Mouse (Mus musculus): ENCODE measurements around the gene Kif2a.
A peak's percentile ranks its signal among the peaks of the same experiment; 100 is the strongest.
"Not testable (repeated sequence)": the region's sequence is repeated elsewhere in the genome, so short reads cannot be mapped to it uniquely, and the experiment has no call there.

Gene Kif2a

GRCm38 (mm10) chr13:107022266-107023171 lies 593 bp upstream of the Kif2a start:
- peak; percentile 81 for DNase-seq (ENCODE audit: extremely low read depth, insufficient read length, low spot score)

DNA sequence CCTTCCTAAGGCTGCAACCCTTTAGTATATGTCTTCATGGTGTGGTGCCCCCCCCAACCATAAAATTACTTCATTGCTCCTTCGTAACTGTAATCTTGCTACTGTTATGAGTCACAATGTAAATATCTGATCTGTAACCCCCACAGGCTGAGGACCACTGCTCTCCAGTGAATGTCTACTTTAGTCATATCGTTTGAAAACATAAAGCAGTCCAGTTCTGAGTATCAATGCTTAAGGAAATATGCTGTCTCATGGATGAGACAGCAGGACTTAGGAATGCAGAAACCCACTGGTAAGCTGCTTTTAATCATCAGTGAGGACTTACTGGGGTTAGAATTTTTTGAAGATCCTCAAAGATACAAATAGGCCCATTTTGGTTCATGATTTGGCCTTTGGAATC lies 2.5 kb downstream of the Kif2a start:
- DNase-seq (ENCODE audit: extremely low read depth, insufficient read length, low spot score) = no peak

GRCm38 (mm10) chr13:107013926-107014325 lies 8.0 kb downstream of the Kif2a start:
- DNase-seq (ENCODE audit: extremely low read depth, insufficient read length, low spot score) = no peak

DNA sequence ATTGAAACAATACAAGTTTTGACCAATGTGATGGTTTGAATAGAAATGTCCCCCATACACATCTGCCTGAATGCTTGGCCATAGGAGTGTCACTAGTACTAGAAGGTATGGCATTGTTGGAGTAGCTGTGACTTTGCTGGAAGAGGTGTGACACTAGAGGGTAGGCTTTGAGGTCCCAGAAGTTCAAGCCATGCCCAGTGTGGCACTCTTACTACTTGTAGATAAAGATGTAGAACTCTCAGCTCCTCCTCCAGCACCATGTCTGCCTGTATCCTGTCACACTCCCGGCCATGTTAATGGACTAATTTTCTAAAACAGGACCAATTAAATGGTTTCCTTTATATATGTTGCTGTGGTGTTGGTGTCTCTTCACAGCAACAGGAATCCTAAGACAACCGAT lies 10.3 kb downstream of the Kif2a start:
- DNase-seq (ENCODE audit: extremely low read depth, insufficient read length, low spot score) = no peak

DNA sequence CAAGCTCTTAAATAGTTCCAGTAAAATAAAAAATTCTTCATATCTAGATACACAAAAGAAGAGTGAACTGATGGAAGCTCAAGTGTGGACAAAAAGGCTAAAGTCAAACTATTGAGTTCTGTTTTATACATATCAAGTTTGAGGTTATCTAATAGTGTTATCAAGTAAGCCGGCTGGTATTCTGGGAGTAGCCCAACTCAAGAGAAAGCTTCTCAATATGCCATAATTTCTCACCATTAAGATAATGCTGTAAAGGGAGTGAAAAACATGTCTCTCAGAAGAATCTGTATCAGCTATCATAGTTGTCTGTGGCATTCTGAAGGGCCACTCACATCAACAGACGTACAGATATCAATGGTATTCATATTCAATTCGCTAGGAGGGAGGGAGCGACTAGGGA lies 13.8 kb downstream of the Kif2a start:
- DNase-seq (ENCODE audit: extremely low read depth, insufficient read length, low spot score) = no peak

- peak; percentile 23 for DNase-seq (ENCODE audit: extremely low read depth, insufficient read length, low spot score)
Observed at GRCm38 (mm10) chr13:107003211-107003610, 18.7 kb downstream of the Kif2a start.

DNA sequence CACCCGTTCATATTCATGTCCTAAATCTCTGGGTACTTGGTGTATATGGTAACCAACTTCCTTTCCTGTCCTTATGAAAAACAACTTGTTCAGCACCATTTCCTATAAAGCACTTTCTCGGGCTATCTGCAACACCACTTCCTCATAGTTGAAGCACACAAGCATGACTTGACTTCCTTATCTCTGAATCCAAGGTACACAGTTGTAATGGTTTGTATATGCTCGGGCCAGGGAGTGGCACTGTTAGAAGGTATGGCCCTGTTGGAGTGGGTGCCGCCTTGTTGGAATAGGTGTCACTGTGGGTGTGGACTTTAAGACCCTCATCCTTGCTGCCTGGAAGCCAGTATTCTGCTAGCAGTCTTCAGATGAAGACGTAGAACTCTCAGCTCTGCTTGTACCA lies 23.3 kb downstream of the Kif2a start:
- DNase-seq (ENCODE audit: extremely low read depth, insufficient read length, low spot score) = no peak

GRCm38 (mm10) chr13:106998026-106998425 lies 23.9 kb downstream of the Kif2a start:
- DNase-seq (ENCODE audit: extremely low read depth, insufficient read length, low spot score) = no peak

DNA sequence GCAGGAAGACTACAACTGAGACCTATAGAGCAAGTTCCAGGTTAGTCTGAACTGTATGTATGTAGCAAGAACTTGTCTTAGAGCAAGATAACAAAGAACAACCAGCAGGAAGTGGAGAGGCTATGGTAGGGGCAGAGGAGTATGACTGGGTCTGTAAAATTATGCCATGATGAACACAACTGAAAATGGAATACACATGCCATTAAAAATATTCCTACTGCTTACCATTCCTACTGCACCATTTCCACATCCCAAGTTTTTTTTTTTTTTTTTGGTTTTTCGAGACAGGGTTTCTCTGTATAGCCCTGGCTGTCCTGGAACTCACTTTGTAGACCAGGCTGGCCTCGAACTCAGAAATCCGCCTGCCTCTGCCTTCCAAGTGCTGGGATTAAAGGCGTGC lies 24.4 kb downstream of the Kif2a start:
- not testable (repeated sequence) for DNase-seq (ENCODE audit: extremely low read depth, insufficient read length, low spot score)

GRCm38 (mm10) chr13:106996891-106997290 lies 25.0 kb downstream of the Kif2a start:
- DNase-seq (ENCODE audit: extremely low read depth, insufficient read length, low spot score) = no peak

DNA sequence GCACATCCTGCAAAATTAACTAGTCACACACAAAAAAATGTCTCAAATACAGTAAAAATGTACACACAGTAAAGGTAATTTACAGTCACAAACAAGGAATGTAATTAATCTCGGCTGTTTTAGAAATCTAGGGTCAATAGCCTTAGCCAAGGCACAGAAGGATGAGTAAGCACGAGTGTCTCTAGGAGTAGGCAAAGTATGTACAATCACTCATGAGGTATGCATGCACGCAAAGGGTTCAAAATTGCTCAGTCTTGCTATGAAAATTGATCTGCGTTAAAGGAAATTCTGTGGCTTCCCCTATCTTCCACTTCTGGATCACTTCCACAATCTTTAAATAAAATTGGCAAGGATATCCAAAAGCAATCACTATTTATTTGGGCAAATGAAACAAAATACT lies 60.4 kb downstream of the Kif2a start:
- DNase-seq (ENCODE audit: extremely low read depth, insufficient read length, low spot score) = no peak

GRCm38 (mm10) chr13:106960557-106960956 lies 61.4 kb downstream of the Kif2a start:
- no peak for DNase-seq (ENCODE audit: extremely low read depth, insufficient read length, low spot score)

DNA sequence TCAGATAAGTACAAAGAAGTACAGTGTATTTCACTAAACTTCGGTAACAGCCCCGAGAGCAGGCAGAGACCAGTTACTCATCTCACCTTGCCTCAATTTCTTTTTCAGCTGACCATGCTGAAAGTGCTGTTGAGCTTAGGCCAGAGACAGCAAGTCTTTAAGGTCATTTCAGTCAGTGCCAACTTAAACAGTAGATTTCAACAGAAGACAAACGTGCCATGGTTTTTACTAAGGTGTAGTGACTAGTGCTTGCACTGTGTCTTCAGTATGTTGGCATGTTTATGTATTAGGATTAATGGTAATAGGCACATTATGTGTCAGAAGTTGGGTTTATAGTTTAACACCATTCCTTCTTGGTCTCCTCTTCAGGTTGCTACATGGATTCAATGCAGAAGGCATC lies 63.6 kb downstream of the Kif2a start:
- no peak for DNase-seq (ENCODE audit: extremely low read depth, insufficient read length, low spot score)

DNA sequence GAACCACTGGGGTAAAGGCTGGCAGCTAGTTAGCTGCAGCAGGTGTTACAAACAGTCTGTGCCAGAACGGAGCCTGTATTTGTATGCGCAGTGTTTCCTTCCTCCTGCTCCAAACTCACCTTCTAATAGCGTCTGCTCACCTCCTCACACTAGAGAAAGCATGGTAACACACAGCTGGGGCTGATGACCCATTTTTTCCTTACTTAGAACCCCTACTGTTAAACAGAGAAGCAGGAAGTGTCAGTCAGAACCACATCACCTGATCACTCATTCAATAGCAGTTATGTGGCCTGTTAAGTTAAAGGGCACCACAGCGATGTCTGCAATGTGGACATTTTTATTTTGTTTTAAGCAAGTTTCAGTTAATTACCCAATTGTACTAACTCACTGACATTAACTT lies 64.4 kb downstream of the Kif2a start:
- DNase-seq (ENCODE audit: extremely low read depth, insufficient read length, low spot score) = no peak

- no peak for DNase-seq (ENCODE audit: extremely low read depth, insufficient read length, low spot score)
Observed at GRCm38 (mm10) chr13:106954880-106955279, 67.0 kb downstream of the Kif2a start.

- DNase-seq (ENCODE audit: extremely low read depth, insufficient read length, low spot score) = no peak
Observed at GRCm38 (mm10) chr13:106947583-106947982, 74.3 kb downstream of the Kif2a start.

- peak; percentile 95 for DNase-seq (ENCODE audit: extremely low read depth, insufficient read length, low spot score)
Observed at GRCm38 (mm10) chr13:106946594-106947540, 75.1 kb downstream of the Kif2a start, which contains the start of gene Dimt1. TSS of gene Dimt1 (plus strand) at chr13:106947127.

- no peak for DNase-seq (ENCODE audit: extremely low read depth, insufficient read length, low spot score)
Observed at GRCm38 (mm10) chr13:106945518-106945917, 76.4 kb downstream of the Kif2a start.

DNA sequence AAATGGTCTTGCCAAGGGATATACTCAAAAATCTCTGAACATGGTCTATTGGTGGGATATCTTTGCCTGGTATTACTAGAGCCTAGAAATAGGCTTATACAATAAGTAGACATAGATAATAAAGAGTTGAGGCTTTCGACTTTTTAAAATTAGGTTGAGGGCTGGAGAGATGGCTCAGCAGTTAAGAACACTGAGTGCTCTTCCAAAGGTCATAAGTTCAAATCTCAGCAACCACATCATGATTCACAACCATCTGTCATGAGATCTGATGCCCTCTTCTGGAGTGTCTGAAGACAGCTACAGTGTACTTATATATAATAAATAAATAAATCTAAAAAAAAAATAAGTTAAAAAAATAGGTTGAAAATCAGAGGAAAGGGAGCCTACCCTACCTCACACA lies 79.2 kb downstream of the Kif2a start:
- no peak for DNase-seq (ENCODE audit: extremely low read depth, insufficient read length, low spot score)

DNA sequence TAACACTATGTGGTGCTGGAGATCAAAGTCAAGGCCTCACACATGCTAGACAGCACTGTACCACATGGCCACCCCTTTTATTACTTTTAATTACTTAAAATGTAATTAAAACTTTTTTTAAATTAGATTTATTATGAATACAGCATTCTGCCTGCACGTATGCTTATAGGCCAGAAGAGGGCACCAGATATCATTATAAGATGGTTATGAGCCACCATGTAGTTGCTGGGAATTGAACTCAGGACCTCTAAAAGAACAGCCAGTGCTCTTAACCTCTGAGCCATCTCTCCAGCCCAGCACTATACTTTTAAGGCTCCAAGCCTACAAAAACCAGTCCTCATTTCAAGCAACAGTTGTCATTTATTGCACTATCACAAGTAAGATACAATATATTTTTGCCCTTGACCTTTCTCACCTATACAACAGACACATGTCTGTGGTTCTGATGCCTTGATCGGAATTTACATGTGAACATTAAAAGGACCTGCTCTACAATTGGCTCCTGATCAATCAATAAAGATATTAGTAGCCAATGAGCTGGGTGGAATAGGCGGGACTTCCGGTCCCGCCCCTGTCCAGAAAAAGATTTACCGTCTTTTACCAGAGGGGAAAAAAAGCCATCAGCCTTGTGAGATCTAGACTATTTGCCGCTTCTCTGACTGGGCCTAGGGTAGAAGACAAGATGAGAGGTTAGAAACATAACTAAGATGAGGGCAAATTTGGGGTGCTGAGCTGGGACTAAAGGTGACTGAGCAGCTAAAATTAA lies 80.5 kb downstream of the Kif2a start:
- no peak for DNase-seq (ENCODE audit: extremely low read depth, insufficient read length, low spot score)

- DNase-seq (ENCODE audit: extremely low read depth, insufficient read length, low spot score) = no peak
Observed at GRCm38 (mm10) chr13:106937138-106937472, 84.8 kb downstream of the Kif2a start.
